Mouse (Mus musculus): ENCODE data around the gene Elmod3. TPM values are rescaled to one million over a fixed set of nuclear protein-coding genes. Genes with fewer than 3 reads are reported as not detected.

Elmod3 gene
- polyA plus RNA-seq, 1 experiment: 6.3 TPM

DNA sequence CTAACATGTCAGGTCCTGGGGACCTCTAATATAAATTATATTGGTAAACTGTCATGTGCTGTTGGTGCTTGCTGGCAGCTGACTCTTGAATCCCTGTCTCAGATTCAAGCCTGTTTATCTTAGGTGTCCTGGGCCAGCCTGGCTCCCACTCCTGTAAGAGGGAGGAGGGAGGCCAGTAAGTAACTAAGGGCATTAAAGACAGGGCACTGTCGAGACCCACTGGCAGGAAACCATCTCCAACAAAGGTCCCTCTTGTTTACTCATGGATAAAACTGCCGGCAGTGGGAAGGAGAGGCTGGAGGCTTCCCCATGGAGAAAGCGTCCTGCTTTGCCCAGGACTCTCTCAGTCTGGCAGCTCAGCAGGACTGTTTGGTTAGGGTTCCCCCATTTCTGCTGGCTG is 26.4 kb downstream of the Elmod3 start:
- no peaks in the 10 kb centered on the region for H3K36me3 ChIP-seq (ENCODE audit: control insufficient read depth, insufficient read depth, low read length, poor library complexity, severe bottlenecking)
- no peaks in the 10 kb centered on the region for H3K4me1 ChIP-seq (ENCODE audit: control insufficient read depth, insufficient read depth, low read length)
- H3K9me3 ChIP-seq (replicated peaks; ENCODE audit: control insufficient read depth, insufficient read depth, low read length, poor library complexity, severe bottlenecking): no peaks in the 10 kb centered on the region
- no peaks in the 10 kb centered on the region for H3K27me3 ChIP-seq (ENCODE audit: control insufficient read depth, insufficient read depth, low read length, poor library complexity, severe bottlenecking)
- no peak overlapping the region for H3K4me3 ChIP-seq (ENCODE audit: low read depth, low read length)
- TF ChIP-seq POLR2A (IDR thresholded peaks at IDR 0.05; ENCODE audit: insufficient read depth, low read length) (no peak), EP300 (IDR thresholded peaks at IDR 0.05; ENCODE audit: insufficient read depth, low read depth, low read length) (no peak), CTCF (IDR thresholded peaks at IDR 0.05; ENCODE audit: low read depth, low read length) (no peak)
- no peak overlapping the region for H3K9ac ChIP-seq (ENCODE audit: low read depth, poor library complexity, severe bottlenecking)
- H3K27ac ChIP-seq (ENCODE audit: insufficient read depth, low read length): no peak overlapping the region

DNA sequence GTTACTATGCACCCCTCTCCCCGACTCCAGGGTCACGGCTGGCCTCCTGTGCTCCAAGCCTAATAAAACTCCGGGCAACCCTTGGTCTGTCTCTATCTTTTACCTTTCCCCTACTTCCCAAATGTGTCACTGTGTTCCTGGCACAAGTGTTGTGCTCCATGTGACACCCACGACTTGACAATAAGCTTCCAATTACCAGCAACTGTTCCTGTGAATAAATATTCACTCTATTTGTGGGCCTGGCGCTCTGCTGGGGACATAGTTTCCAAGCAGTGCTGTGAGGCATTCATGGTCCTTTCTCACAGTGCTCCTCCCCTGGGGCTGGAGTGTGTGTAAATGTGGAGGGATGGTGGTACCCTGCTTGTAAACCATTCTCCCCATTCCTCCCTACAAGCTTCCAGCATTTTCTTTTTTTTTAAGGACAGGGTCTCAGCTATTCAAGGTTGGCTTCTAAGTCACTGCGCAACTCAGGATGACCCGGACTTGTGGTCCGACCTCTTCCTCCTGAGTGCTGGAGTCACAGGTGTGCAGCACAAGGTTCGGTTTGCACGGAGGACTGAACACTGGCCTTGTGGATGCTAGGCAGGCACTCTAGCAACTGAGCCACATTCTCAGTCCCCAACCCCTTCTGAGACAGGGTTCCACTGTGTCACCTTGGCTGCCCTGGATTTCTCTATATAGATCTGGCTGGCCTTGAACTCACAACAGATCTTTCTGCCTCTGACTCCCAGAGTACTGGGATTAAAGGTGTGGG is 27.4 kb downstream of the Elmod3 start:
- Histone ChIP-seq H3K27me3 (ENCODE audit: control insufficient read depth, insufficient read depth, low read length, poor library complexity, severe bottlenecking) (no peaks in the 10 kb centered on the region), H3K36me3 (ENCODE audit: control insufficient read depth, insufficient read depth, low read length, poor library complexity, severe bottlenecking) (no peaks in the 10 kb centered on the region), H3K9me3 (replicated peaks; ENCODE audit: control insufficient read depth, insufficient read depth, low read length, poor library complexity, severe bottlenecking) (no peaks in the 10 kb centered on the region), H3K4me1 (ENCODE audit: control insufficient read depth, insufficient read depth, low read length) (no peaks in the 10 kb centered on the region), H3K27ac (ENCODE audit: insufficient read depth, low read length) (no peak overlapping the region), H3K4me3 (ENCODE audit: low read depth, low read length) (no peak overlapping the region), H3K9ac (ENCODE audit: low read depth, poor library complexity, severe bottlenecking) (no peak overlapping the region)
- TF ChIP-seq EP300 (IDR thresholded peaks at IDR 0.05; ENCODE audit: insufficient read depth, low read depth, low read length): no peak
- TF ChIP-seq POLR2A (IDR thresholded peaks at IDR 0.05; ENCODE audit: insufficient read depth, low read length): no peak
- no peak for TF ChIP-seq CTCF (IDR thresholded peaks at IDR 0.05; ENCODE audit: low read depth, low read length)

DNA sequence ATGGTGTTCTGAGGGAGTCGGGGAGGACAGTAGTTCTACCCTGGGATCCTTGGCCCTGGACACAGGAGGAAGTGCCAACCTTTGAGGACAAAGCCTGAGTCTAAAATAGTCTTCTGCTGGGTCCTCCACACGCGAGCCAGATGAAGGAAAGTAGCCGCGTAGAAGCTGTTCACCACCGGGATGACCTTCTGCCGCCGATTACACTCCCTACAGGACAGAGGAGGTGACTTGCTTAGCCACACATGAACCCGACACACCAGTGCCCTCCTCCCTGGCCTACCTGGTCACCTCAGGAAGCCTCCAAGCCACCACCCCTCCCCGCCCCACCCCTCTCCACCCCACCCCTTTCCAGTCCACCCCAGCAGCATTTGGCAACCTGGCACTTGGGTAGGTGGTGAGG is 29.5 kb downstream of the Elmod3 start:
- Histone ChIP-seq H3K27ac (ENCODE audit: insufficient read depth, low read length) (no peak overlapping the region), H3K9me3 (replicated peaks; ENCODE audit: control insufficient read depth, insufficient read depth, low read length, poor library complexity, severe bottlenecking) (no peaks in the 10 kb centered on the region), H3K4me3 (ENCODE audit: low read depth, low read length) (no peak overlapping the region), H3K4me1 (ENCODE audit: control insufficient read depth, insufficient read depth, low read length) (no peaks in the 10 kb centered on the region), H3K9ac (ENCODE audit: low read depth, poor library complexity, severe bottlenecking) (no peak overlapping the region), H3K27me3 (ENCODE audit: control insufficient read depth, insufficient read depth, low read length, poor library complexity, severe bottlenecking) (no peaks in the 10 kb centered on the region), H3K36me3 (ENCODE audit: control insufficient read depth, insufficient read depth, low read length, poor library complexity, severe bottlenecking) (no peaks in the 10 kb centered on the region)
- no peak for TF ChIP-seq EP300 (IDR thresholded peaks at IDR 0.05; ENCODE audit: insufficient read depth, low read depth, low read length)
- no peak for TF ChIP-seq POLR2A (IDR thresholded peaks at IDR 0.05; ENCODE audit: insufficient read depth, low read length)
- TF ChIP-seq CTCF (IDR thresholded peaks at IDR 0.05; ENCODE audit: low read depth, low read length): no peak

DNA sequence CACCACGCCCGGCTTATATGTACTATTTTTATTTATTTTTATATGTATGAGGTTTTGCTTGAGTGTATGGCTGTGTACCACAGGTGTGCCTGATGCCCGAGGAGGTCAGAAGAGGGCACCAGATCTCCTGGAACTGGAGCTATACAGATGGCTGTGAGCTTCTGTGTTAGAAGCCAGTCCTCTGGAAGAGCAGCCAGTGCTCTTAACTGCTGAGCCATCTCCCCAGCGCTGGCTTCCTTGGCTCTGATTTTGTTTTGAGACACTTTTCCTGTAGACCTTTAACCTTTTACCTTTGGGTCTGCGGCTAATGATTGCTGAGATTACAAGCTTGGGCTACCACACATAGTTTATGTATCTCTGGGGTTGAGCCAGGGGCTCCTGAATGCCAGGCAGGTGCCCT is 30.7 kb downstream of the Elmod3 start:
- no peaks in the 10 kb centered on the region for H3K9me3 ChIP-seq (replicated peaks; ENCODE audit: control insufficient read depth, insufficient read depth, low read length, poor library complexity, severe bottlenecking)
- no peak overlapping the region for H3K9ac ChIP-seq (ENCODE audit: low read depth, poor library complexity, severe bottlenecking)
- no peaks in the 10 kb centered on the region for H3K27me3 ChIP-seq (ENCODE audit: control insufficient read depth, insufficient read depth, low read length, poor library complexity, severe bottlenecking)
- no peak overlapping the region for H3K27ac ChIP-seq (ENCODE audit: insufficient read depth, low read length)
- no peaks in the 10 kb centered on the region for H3K36me3 ChIP-seq (ENCODE audit: control insufficient read depth, insufficient read depth, low read length, poor library complexity, severe bottlenecking)
- TF ChIP-seq CTCF (IDR thresholded peaks at IDR 0.05; ENCODE audit: low read depth, low read length) (peak; percentile 37), EP300 (IDR thresholded peaks at IDR 0.05; ENCODE audit: insufficient read depth, low read depth, low read length) (no peak), POLR2A (IDR thresholded peaks at IDR 0.05; ENCODE audit: insufficient read depth, low read length) (no peak)
- no peaks in the 10 kb centered on the region for H3K4me1 ChIP-seq (ENCODE audit: control insufficient read depth, insufficient read depth, low read length)
- no peak overlapping the region for H3K4me3 ChIP-seq (ENCODE audit: low read depth, low read length)

DNA sequence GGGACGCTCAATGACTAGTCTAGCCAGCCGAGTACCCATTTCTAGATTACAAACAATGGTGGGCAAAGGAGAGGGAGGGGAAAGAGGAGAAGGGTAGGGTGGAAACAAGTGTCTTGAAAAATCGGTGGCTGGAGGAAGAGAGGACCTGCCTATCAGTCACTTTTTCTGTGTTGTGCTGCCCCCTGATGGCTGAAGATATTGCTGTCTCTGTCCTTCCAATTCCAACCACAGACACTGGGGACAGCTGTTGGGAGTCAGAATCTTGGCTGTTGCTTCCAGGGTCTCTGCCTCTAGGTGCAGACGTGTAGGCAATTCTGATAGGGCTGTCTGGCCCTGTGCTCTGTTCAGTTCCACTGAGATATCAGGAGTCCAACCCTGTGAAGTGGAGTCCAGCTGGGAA is 32.2 kb downstream of the Elmod3 start:
- no peak overlapping the region for H3K9ac ChIP-seq (ENCODE audit: low read depth, poor library complexity, severe bottlenecking)
- peaks cover under 1% of the 10 kb centered on the region for H3K4me1 ChIP-seq (ENCODE audit: control insufficient read depth, insufficient read depth, low read length)
- no peaks in the 10 kb centered on the region for H3K9me3 ChIP-seq (replicated peaks; ENCODE audit: control insufficient read depth, insufficient read depth, low read length, poor library complexity, severe bottlenecking)
- no peaks in the 10 kb centered on the region for H3K27me3 ChIP-seq (ENCODE audit: control insufficient read depth, insufficient read depth, low read length, poor library complexity, severe bottlenecking)
- no peak overlapping the region for H3K4me3 ChIP-seq (ENCODE audit: low read depth, low read length)
- H3K36me3 ChIP-seq (ENCODE audit: control insufficient read depth, insufficient read depth, low read length, poor library complexity, severe bottlenecking): 0 out of 2 replicates have a peak, but pooled peaks cover under 1% of the 10 kb centered on the region
- no peak overlapping the region for H3K27ac ChIP-seq (ENCODE audit: insufficient read depth, low read length)
- TF ChIP-seq EP300 (IDR thresholded peaks at IDR 0.05; ENCODE audit: insufficient read depth, low read depth, low read length) (no peak), POLR2A (IDR thresholded peaks at IDR 0.05; ENCODE audit: insufficient read depth, low read length) (no peak), CTCF (IDR thresholded peaks at IDR 0.05; ENCODE audit: low read depth, low read length) (peak; percentile 77)

DNA sequence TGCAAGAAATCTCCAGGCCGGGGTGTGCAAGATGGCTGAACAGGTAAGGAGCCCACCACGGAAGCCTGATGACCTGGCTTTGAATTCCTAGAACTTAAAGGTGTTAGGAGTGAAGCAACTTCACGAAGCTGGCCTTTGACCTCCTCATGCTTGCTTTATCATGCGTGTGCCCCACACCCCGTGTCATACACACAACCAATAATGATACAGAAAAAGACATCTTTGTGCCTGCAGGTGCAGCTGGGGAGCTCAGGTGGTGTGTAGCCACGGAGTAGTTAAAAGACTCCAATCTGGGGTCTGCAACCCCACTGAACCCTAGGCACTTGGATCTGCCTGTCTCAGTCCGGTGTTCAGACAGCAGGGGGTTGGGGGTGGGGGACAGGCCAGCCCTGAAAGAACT is 32.7 kb downstream of the Elmod3 start:
- Histone ChIP-seq H3K4me1 (ENCODE audit: control insufficient read depth, insufficient read depth, low read length) (peaks cover 2% of the 10 kb centered on the region), H3K36me3 (ENCODE audit: control insufficient read depth, insufficient read depth, low read length, poor library complexity, severe bottlenecking) (0 out of 2 replicates have a peak, but pooled peaks cover 2% of the 10 kb centered on the region), H3K27me3 (ENCODE audit: control insufficient read depth, insufficient read depth, low read length, poor library complexity, severe bottlenecking) (no peaks in the 10 kb centered on the region), H3K9ac (ENCODE audit: low read depth, poor library complexity, severe bottlenecking) (no peak overlapping the region), H3K4me3 (ENCODE audit: low read depth, low read length) (no peak overlapping the region), H3K9me3 (replicated peaks; ENCODE audit: control insufficient read depth, insufficient read depth, low read length, poor library complexity, severe bottlenecking) (no peaks in the 10 kb centered on the region), H3K27ac (ENCODE audit: insufficient read depth, low read length) (no peak overlapping the region)
- TF ChIP-seq CTCF (IDR thresholded peaks at IDR 0.05; ENCODE audit: low read depth, low read length): no peak
- TF ChIP-seq EP300 (IDR thresholded peaks at IDR 0.05; ENCODE audit: insufficient read depth, low read depth, low read length): no peak
- TF ChIP-seq POLR2A (IDR thresholded peaks at IDR 0.05; ENCODE audit: insufficient read depth, low read length): no peak

All from ES-Bruce4 (cell line).